ENCODE assay signal across 9 mouse cellular contexts in genomic region chr8:83900957-83901270, GRCm38 (mm10). TPM values are rescaled to one million over a fixed set of nuclear protein-coding genes. Genes with fewer than 3 reads are reported as not detected.
A peak's percentile ranks its signal among the peaks of the same experiment; 100 is the strongest.
DNase-seq lines count a peak whose midpoint lies in the region; ATAC-seq and TF ChIP-seq lines count a peak whose summit lies in the region.
"Had no signal": no experiment of that assay in that cellular context is flagged by ENCODE, and none has a peak within 500 bp of the region (broad histone marks: within the 10 kb centered on the region; RNA-seq: fewer than 3 reads in every experiment).

No protein-coding gene starts in this region.

- no peaks in the 10 kb centered on the region for H3K36me3 ChIP-seq in erythroblast, embryonic 14.5 days (ENCODE audit: control insufficient read depth)
- H3K36me3 ChIP-seq in C2C12 (ENCODE audit: control insufficient read depth, insufficient read depth) = no peaks in the 10 kb centered on the region
- peaks cover 3% of the 10 kb centered on the region; the same call in 1 of the 2 replicates for H3K36me3 ChIP-seq in intestine, embryonic 14.5 days (ENCODE audit: control insufficient read depth, insufficient read depth, low read length)
- H3K36me3 ChIP-seq in liver, postnatal 0 days (replicated peaks; ENCODE audit: insufficient read depth, low read length) = no peaks in the 10 kb centered on the region

- peak overlapping the region; percentile 61 for H3K4me3 ChIP-seq in erythroblast, embryonic 14.5 days (replicated peaks)
- peak overlapping the region; percentile 41 for H3K4me3 ChIP-seq in C2C12 (ENCODE audit: insufficient read depth, poor library complexity, severe bottlenecking)
- peak overlapping the region; percentile 93 for H3K4me3 ChIP-seq in intestine, embryonic 14.5 days (ENCODE audit: low read depth, low read length)
- peak overlapping the region; percentile 66 for H3K4me3 ChIP-seq in liver, postnatal 0 days (ENCODE audit: low read depth, low read length)

- peak overlapping the region; percentile 78 for H3K4me2 ChIP-seq in intestine, embryonic 14.5 days (ENCODE audit: low read length)
- H3K4me2 ChIP-seq in liver, postnatal 0 days (ENCODE audit: low read depth, low read length) = peak overlapping the region; percentile 94

- no peaks in the 10 kb centered on the region for H3K79me2 ChIP-seq in C2C12 (ENCODE audit: control insufficient read depth, insufficient read depth)

- H3K79me3 ChIP-seq in C2C12 (ENCODE audit: low read depth) = no peaks in the 10 kb centered on the region

- H3K27ac ChIP-seq in intestine, embryonic 14.5 days (ENCODE audit: low read depth) = peak overlapping the region; percentile 97
- no peak overlapping the region for H3K27ac ChIP-seq in liver, postnatal 0 days (ENCODE audit: low read depth)
- H3K27ac ChIP-seq: macrophage had no signal

- 0% methylated on average over 20 of the region's 40 CpGs for WGBS in intestine, embryonic 14.5 days
- under 1% methylated on average over 34 of the region's 40 CpGs for WGBS in liver, postnatal 0 days (ENCODE audit: insufficient replicate concordance)

- peak overlapping the region; percentile 81 for H3K9ac ChIP-seq in intestine, embryonic 14.5 days (ENCODE audit: low read length)
- peak overlapping the region; percentile 65; the same call in 1 of the 2 replicates for H3K9ac ChIP-seq in liver, postnatal 0 days (replicated peaks)

- peaks cover 71% of the 10 kb centered on the region for H3K27me3 ChIP-seq in erythroblast, embryonic 14.5 days (ENCODE audit: control insufficient read depth)
- H3K27me3 ChIP-seq in C2C12 (ENCODE audit: control insufficient read depth, insufficient read depth, insufficient read length) = no peaks in the 10 kb centered on the region
- H3K27me3 ChIP-seq in intestine, embryonic 14.5 days (replicated peaks; ENCODE audit: control insufficient read depth, insufficient read depth, low read length) = no peaks in the 10 kb centered on the region
- H3K27me3 ChIP-seq in liver, postnatal 0 days (ENCODE audit: insufficient read depth, low read length) = peaks cover 36% of the 10 kb centered on the region

- H3K9me3 ChIP-seq in erythroblast, embryonic 14.5 days (ENCODE audit: control insufficient read depth, low read length) = no peaks in the 10 kb centered on the region
- H3K9me3 ChIP-seq in intestine, embryonic 14.5 days (ENCODE audit: control insufficient read depth, low read length) = no peaks in the 10 kb centered on the region
- no peaks in the 10 kb centered on the region for H3K9me3 ChIP-seq in liver, postnatal 0 days (ENCODE audit: low read length)

- no peak for ATAC-seq in erythroblast, adult 5-6 weeks (replicated peaks; ENCODE audit: low FRiP score, poor library complexity, severe bottlenecking)
- no peak for ATAC-seq in intestine, embryonic 14.5 days (replicated peaks; ENCODE audit: low FRiP score, low TSS enrichment, low read depth)
- no peak for ATAC-seq in liver, postnatal 0 days

- peak overlapping the region; percentile 80 for H3ac ChIP-seq in C2C12 (ENCODE audit: control insufficient read depth, insufficient read length, low read depth)

- DNase-seq in cerebellum, postnatal 25 days = peak; percentile 75 to 84
- DNase-seq in intestine, embryonic 14.5 days (ENCODE audit: low spot score) = no peak
- DNase-seq in liver, postnatal 0 days = no peak
- peak; percentile 77 for DNase-seq in right cerebral cortex, postnatal 4 days
- no peak for DNase-seq in urinary bladder, postnatal 14 days (ENCODE audit: low spot score)

- TF ChIP-seq CTCF in C2C12 (IDR thresholded peaks at IDR 0.05; ENCODE audit: control insufficient read depth, insufficient read depth, insufficient read length) = no peak
- TF ChIP-seq CTCF in liver, postnatal 0 days (IDR thresholded peaks at IDR 0.05; ENCODE audit: low read depth) = no peak

- no peak for TF ChIP-seq EP300 in liver, postnatal 0 days (IDR thresholded peaks at IDR 0.05; ENCODE audit: low read depth)

- peaks cover 13% of the 10 kb centered on the region for H3K4me1 ChIP-seq in erythroblast, embryonic 14.5 days (ENCODE audit: control insufficient read depth)
- H3K4me1 ChIP-seq in intestine, embryonic 14.5 days (replicated peaks; ENCODE audit: control insufficient read depth, insufficient read depth, low read length) = peaks cover 50% of the 10 kb centered on the region
- peaks cover 13% of the 10 kb centered on the region for H3K4me1 ChIP-seq in liver, postnatal 0 days (ENCODE audit: insufficient read depth)

TF ChIP-seq in C2C12, 6 proteins besides CTCF, POLR2A, EP300 and RAD21:
- TF ChIP-seq MYOD1 (IDR thresholded peaks at IDR 0.05; ENCODE audit: control insufficient read depth, insufficient read length, low read depth) = no peak

RNA-seq across cellular contexts. Expression of gene Adgrl1, which starts 1.0 kb away (rescaled TPM):
- 0.04 and 0.08 TPM in 2 replicates for polyA plus RNA-seq in erythroblast, embryonic 14.5 days (2012)
- total RNA-seq in erythroblast, adult 5-6 weeks (2015; ENCODE audit: low replicate concordance) = 0.58 and 1.7 TPM in 2 replicates
- total RNA-seq in erythroblast, adult 5-6 weeks (2017; ENCODE audit: low replicate concordance) = 0.09 and 0.14 TPM in 2 replicates
- polyA plus RNA-seq in C2C12 (2012; fragmentation: generic; extraction: Trizol) = 16.6 TPM
- polyA plus RNA-seq in intestine, embryonic 14.5 days (2014; fragmentation: Nextera tagmentation; extraction: Ambion mirVana) = 21.8 and 24.9 TPM in 2 replicates
- polyA plus RNA-seq in liver, postnatal 0 days (2015; fragmentation: Nextera tagmentation; extraction: Ambion mirVana) = 0.96 and 1.5 TPM in 2 replicates

RNA-seq across cellular contexts. Expression of gene Gm10644, which starts 54.1 kb away (rescaled TPM):
- not detected in 2 replicates for polyA plus RNA-seq in erythroblast, embryonic 14.5 days (2012)
- total RNA-seq in erythroblast, adult 5-6 weeks (2015; ENCODE audit: low replicate concordance) = not detected in 2 replicates
- total RNA-seq in erythroblast, adult 5-6 weeks (2017; ENCODE audit: low replicate concordance) = not detected in 2 replicates
- 0.08 TPM for polyA plus RNA-seq in C2C12 (2012; fragmentation: generic; extraction: Trizol)
- polyA plus RNA-seq in intestine, embryonic 14.5 days (2014; fragmentation: Nextera tagmentation; extraction: Ambion mirVana) = 0.23 and 0.37 TPM in 2 replicates
- polyA plus RNA-seq in liver, postnatal 0 days (2015; fragmentation: Nextera tagmentation; extraction: Ambion mirVana) = 0.14 and 0.29 TPM in 2 replicates

RNA-seq across cellular contexts. Expression of gene Asf1b, which starts 54.4 kb away (rescaled TPM):
- polyA plus RNA-seq in erythroblast, embryonic 14.5 days (2012) = 56.4 and 58.6 TPM in 2 replicates
- 23.1 and 32.4 TPM in 2 replicates for total RNA-seq in erythroblast, adult 5-6 weeks (2015; ENCODE audit: low replicate concordance)
- total RNA-seq in erythroblast, adult 5-6 weeks (2017; ENCODE audit: low replicate concordance) = 26.2 and 32.8 TPM in 2 replicates
- 140 TPM for polyA plus RNA-seq in C2C12 (2012; fragmentation: generic; extraction: Trizol)
- polyA plus RNA-seq in intestine, embryonic 14.5 days (2014; fragmentation: Nextera tagmentation; extraction: Ambion mirVana) = 64.8 and 70.9 TPM in 2 replicates
- polyA plus RNA-seq in liver, postnatal 0 days (2015; fragmentation: Nextera tagmentation; extraction: Ambion mirVana) = 50.6 and 55.4 TPM in 2 replicates

Comparison
In these comparisons a context has a peak if more than half of its experiments do, and no peak if none do; other contexts are left out.
1. H3K4me3 ChIP-seq: peak in every context shown above with its lines; median percentile 93 in intestine, embryonic 14.5 days; 66 in liver, postnatal 0 days; 61 in erythroblast, embryonic 14.5 days; 41 in C2C12.
2. DNase-seq: peak in cerebellum, postnatal 25 days (2 of 2) and right cerebral cortex, postnatal 4 days (single experiment); none in intestine, embryonic 14.5 days (single experiment), liver, postnatal 0 days (single experiment) and urinary bladder, postnatal 14 days (single experiment).